Mouse (Mus musculus) ES-E14 (cell line): ENCODE measurements around the gene Fcer1g. TPM values are rescaled to one million over a fixed set of nuclear protein-coding genes. Genes with fewer than 3 reads are reported as not detected.

Source experiments
- DNase-seq: peaks from one replicate; pipeline ENCODE4 v3.0.0-alpha.2; 2013; ENCODE audit warnings: low read depth, low spot score
- H3K27ac ChIP-seq: 2 replicates; pipeline ENCODE4 v1.5.1; 2012; ENCODE audit warnings: low read depth, mild to moderate bottlenecking, low read length, moderate library complexity, mixed read lengths; ENCODE audit not compliant: poor library complexity, insufficient read depth, severe bottlenecking
- H3K36me3 ChIP-seq: 2 replicates; pipeline ENCODE4 v1.6.1; 2012; ENCODE audit warnings: mild to moderate bottlenecking, low read length, moderate library complexity, mixed read lengths; ENCODE audit not compliant: control insufficient read depth, poor library complexity, insufficient read depth, severe bottlenecking
- H3K4me1 ChIP-seq, 2 experiments: fragments of 150-350 bp in 1 of 2; sonication (generic) in 1 of 2; 2 replicates each; pipeline ENCODE4 v1.6.1; 2012; ENCODE audit warnings: low read length in 2 of 2, mild to moderate bottlenecking in 1 of 2, mixed read lengths in 1 of 2; ENCODE audit not compliant: control insufficient read depth in 2 of 2, insufficient read depth in 2 of 2, poor library complexity in 1 of 2
- H3K4me3 ChIP-seq, 2 experiments: fragments of 150-350 bp in 1 of 2; sonication (generic) in 1 of 2; 2 replicates each; pipeline ENCODE4 v1.5.1; 2012; ENCODE audit warnings: low read length in 2 of 2, low read depth in 1 of 2, mild to moderate bottlenecking in 1 of 2, mixed read lengths in 1 of 2; ENCODE audit not compliant: insufficient read depth in 1 of 2, poor library complexity in 1 of 2, severe bottlenecking in 1 of 2
- H3K9ac ChIP-seq: 2 replicates; pipeline ENCODE4 v1.6.1; 2012; ENCODE audit warnings: low read depth, mild to moderate bottlenecking, low read length, mixed read lengths; ENCODE audit not compliant: poor library complexity, insufficient read depth, severe bottlenecking
- H3K9me3 ChIP-seq: fragments of 150-350 bp; sonication (generic); 2 replicates; pipeline ENCODE4 v1.6.1; 2012; ENCODE audit warnings: low read depth, mild to moderate bottlenecking, low read length; ENCODE audit not compliant: control insufficient read depth, insufficient read depth
- CHD2 ChIP-seq: IDR thresholded peaks from 2 replicates; pipeline ENCODE4 v1.6.1; 2014; ENCODE audit warnings: mild to moderate bottlenecking, low read depth, low read length, inconsistent platforms
- HCFC1 ChIP-seq: IDR thresholded peaks from 2 replicates; pipeline ENCODE4 v1.6.1; 2012; ENCODE audit warnings: low read length, inconsistent platforms, borderline replicate concordance; ENCODE audit not compliant: insufficient read depth
- MAFK ChIP-seq: IDR thresholded peaks from 2 replicates; pipeline ENCODE4 v1.6.1; 2014; ENCODE audit warnings: mild to moderate bottlenecking, low read depth, low read length, inconsistent platforms; ENCODE audit not compliant: insufficient read depth
- ZC3H11A ChIP-seq: IDR thresholded peaks from 2 replicates; pipeline ENCODE4 v1.6.1; 2012; ENCODE audit warnings: low read depth, mild to moderate bottlenecking, inconsistent platforms, low read length, borderline replicate concordance
- ZNF384 ChIP-seq: IDR thresholded peaks from 2 replicates; pipeline ENCODE4 v1.6.1; 2012; ENCODE audit warnings: low read depth, low read length, inconsistent platforms
- in situ Hi-C, 2 experiments: fragments of 600-800 bp; cut with MboI; formaldehyde crosslinking; loops; one replicate each; pipeline ENCODE4 v1.15.1; 2025; ENCODE audit warnings: low sequenced_read_pairs in 2 of 2, inconsistent platforms in 1 of 2; ENCODE audit not compliant: unreplicated experiment in 2 of 2
- total RNA-seq: library from RNA; depleted of rRNA; stranded (reverse); fragments of 300-350 nt; gene quantifications from 2 replicates; pipeline ENCODE4 v1.2.3, GENCODE M21; 2012

Gene Fcer1g
- total RNA-seq, 1 experiment = 0.62 TPM

DNA sequence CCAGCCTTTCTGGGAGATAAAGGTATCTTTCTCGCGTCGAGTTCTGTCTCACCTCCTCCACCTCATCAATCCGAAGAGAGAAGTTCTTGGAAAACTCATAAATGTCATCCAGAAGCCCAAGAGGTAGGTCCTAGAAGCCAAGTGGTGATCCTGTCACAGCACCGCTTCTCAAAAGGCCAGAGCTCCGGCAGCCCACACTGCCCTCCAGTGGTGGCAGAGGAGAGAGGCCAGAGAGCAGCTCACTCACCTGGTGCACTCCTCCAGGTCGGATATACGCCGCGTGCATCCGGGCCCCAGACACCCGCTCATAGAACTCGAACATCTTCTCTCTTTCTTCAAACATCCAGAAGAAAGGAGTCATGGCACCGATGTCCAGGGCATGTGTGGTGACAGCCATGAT, 4.3 kb upstream of the Fcer1g start:
- H3K4me1 ChIP-seq = peaks cover 2 to 8% of the 10 kb centered on the region in 2 experiments; a peak in 2 of 4 replicates
- H3K27ac ChIP-seq = no peak overlapping the region
- in situ Hi-C loops = loop anchor here in 1 of 2 experiments (25.0 kb wide), 1 partner anchor 351 kb away; the partner anchor contains the start of genes Dusp12 and Gm26620
- peak; percentile 79 for DNase-seq
- H3K9me3 ChIP-seq = no peaks in the 10 kb centered on the region
- TF ChIP-seq ZC3H11A (peak; percentile 73; the same call in 1 of the 2 replicates), MAFK (no peak)
- H3K9ac ChIP-seq = peak overlapping the region; percentile 56; the same call in 1 of the 2 replicates
- H3K4me3 ChIP-seq = no peak overlapping the region
- H3K36me3 ChIP-seq = peaks cover 41% of the 10 kb centered on the region

GRCm38 (mm10) chr1:171237438-171237837, 3.3 kb upstream of the Fcer1g start:
- Histone ChIP-seq H3K4me3 (no peak overlapping the region), H3K9ac (no peak overlapping the region), H3K27ac (no peak overlapping the region), H3K9me3 (no peaks in the 10 kb centered on the region), H3K4me1 (peaks cover 2 to 8% of the 10 kb centered on the region in 2 experiments; a peak in 2 of 4 replicates), H3K36me3 (peaks cover 40% of the 10 kb centered on the region)
- in situ Hi-C loops = loop anchor here in 1 of 2 experiments (25.0 kb wide), 1 partner anchor 350 kb away; the partner anchor contains the start of genes Dusp12 and Gm26620
- no peak for DNase-seq
- no peak for TF ChIP-seq ZC3H11A
- TF ChIP-seq MAFK = no peak
- no peak for TF ChIP-seq HCFC1
- TF ChIP-seq CHD2 = no peak

DNA sequence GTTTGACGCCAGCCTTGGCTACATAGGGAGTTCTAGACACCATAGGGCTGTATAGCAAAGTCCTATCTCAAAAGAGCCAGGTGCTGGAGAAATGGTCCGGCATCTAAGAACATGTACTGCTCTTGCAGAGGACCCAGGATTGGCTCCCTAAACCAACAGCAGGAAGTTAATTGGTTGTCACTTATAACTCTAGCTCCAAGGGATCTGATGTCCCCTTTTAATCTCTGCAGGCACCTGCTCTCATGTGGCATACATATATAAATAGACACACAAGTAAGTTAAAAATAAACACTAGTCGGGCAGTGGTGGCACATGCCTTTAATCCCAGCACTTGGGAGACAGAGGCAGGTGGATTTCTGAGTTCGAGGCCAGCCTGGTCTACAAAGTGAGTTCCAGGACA, 1.6 kb upstream of the Fcer1g start:
- Histone ChIP-seq H3K9me3 (no peaks in the 10 kb centered on the region), H3K4me3 (no peak overlapping the region), H3K27ac (no peak overlapping the region), H3K9ac (no peak overlapping the region), H3K36me3 (peaks cover 38% of the 10 kb centered on the region), H3K4me1 (peaks cover 0 to 5% of the 10 kb centered on the region in 2 experiments; a peak in 1 of 4 replicates)
- no peak for TF ChIP-seq MAFK
- DNase-seq = no peak
- in situ Hi-C loops = loop anchor here in 1 of 2 experiments (25.0 kb wide), 1 partner anchor 348 kb away; the partner anchor contains the start of genes Dusp12 and Gm26620

- no peak overlapping the region for H3K27ac ChIP-seq
- H3K4me3 ChIP-seq = no peak overlapping the region
- no peak for TF ChIP-seq CHD2
- no peak for TF ChIP-seq ZC3H11A
- no peak for TF ChIP-seq ZNF384
- no peak for TF ChIP-seq HCFC1
- no peak for TF ChIP-seq MAFK
- peaks cover 0 to 9% of the 10 kb centered on the region in 2 experiments; a peak in 1 of 4 replicates for H3K4me1 ChIP-seq
- in situ Hi-C loops = loop anchor here in 1 of 2 experiments (25.0 kb wide), 1 partner anchor 347 kb away; the partner anchor contains the start of genes Dusp12 and Gm26620
- DNase-seq = no peak
- H3K36me3 ChIP-seq = peaks cover 34% of the 10 kb centered on the region
- H3K9ac ChIP-seq = no peak overlapping the region
- H3K9me3 ChIP-seq = no peaks in the 10 kb centered on the region
Measured at GRCm38 (mm10) chr1:171234538-171234937, 373 bp upstream of the Fcer1g start.
